Mouse (Mus musculus) ES-Bruce4 (cell line): ENCODE data around the gene Lonrf2. TPM values are rescaled to one million over a fixed set of nuclear protein-coding genes. Genes with fewer than 3 reads are reported as not detected.

ENCODE experiments used
- H3K27ac ChIP-seq: 2 replicates; pipeline ENCODE4 v1.5.1; 2012; ENCODE audit warnings: low read length, inconsistent platforms; ENCODE audit not compliant: insufficient read depth
- H3K27me3 ChIP-seq: 2 replicates; pipeline ENCODE4 v1.6.1; 2012; ENCODE audit warnings: mild to moderate bottlenecking, low read length, inconsistent platforms; ENCODE audit not compliant: control insufficient read depth, poor library complexity, insufficient read depth, severe bottlenecking
- H3K36me3 ChIP-seq: 2 replicates; pipeline ENCODE4 v1.6.1; 2012; ENCODE audit warnings: inconsistent platforms, mild to moderate bottlenecking, low read length, moderate library complexity; ENCODE audit not compliant: control insufficient read depth, poor library complexity, insufficient read depth, severe bottlenecking
- H3K4me1 ChIP-seq: one replicate; pipeline ENCODE4 v1.8.1; 2011; ENCODE audit warnings: low read length; ENCODE audit not compliant: control insufficient read depth, insufficient read depth
- H3K4me3 ChIP-seq: 2 replicates; pipeline ENCODE4 v1.5.1; 2011; ENCODE audit warnings: low read depth, mild to moderate bottlenecking, low read length
- H3K9ac ChIP-seq: 2 replicates; pipeline ENCODE4 v1.6.1; 2012; ENCODE audit warnings: low read depth, mild to moderate bottlenecking, inconsistent platforms; ENCODE audit not compliant: poor library complexity, severe bottlenecking
- H3K9me3 ChIP-seq: replicated peaks from 2 replicates; pipeline ENCODE4 v1.6.1; 2012; ENCODE audit warnings: mild to moderate bottlenecking, low read length, inconsistent platforms; ENCODE audit not compliant: control insufficient read depth, poor library complexity, insufficient read depth, severe bottlenecking
- CTCF ChIP-seq: IDR thresholded peaks from one replicate; pipeline ENCODE4 v1.8.1; 2011; ENCODE audit warnings: low read depth, low read length
- EP300 ChIP-seq: IDR thresholded peaks from 2 replicates; pipeline ENCODE4 v1.6.1; 2011; ENCODE audit warnings: low read depth, low read length; ENCODE audit not compliant: insufficient read depth
- POLR2A ChIP-seq: IDR thresholded peaks from one replicate; pipeline ENCODE4 v1.8.1; 2011; ENCODE audit warnings: low read length; ENCODE audit not compliant: insufficient read depth
- polyA plus RNA-seq: library from polyadenylated mRNA; stranded (reverse); fragments of >200 nt; gene quantifications from 2 replicates; pipeline ENCODE4 v1.2.4, GENCODE M21; 2011; ENCODE audit warnings: low read depth; ENCODE audit not compliant: missing spikeins, insufficient read depth, insufficient read length

Lonrf2 gene
- polyA plus RNA-seq, 1 experiment, result 0.12 TPM

- H3K4me3 ChIP-seq, result no peak overlapping the region
- H3K4me1 ChIP-seq, result no peaks in the 10 kb centered on the region
- H3K27ac ChIP-seq, result no peak overlapping the region
- H3K27me3 ChIP-seq, result no peaks in the 10 kb centered on the region
- no peaks in the 10 kb centered on the region for H3K36me3 ChIP-seq
- no peak for TF ChIP-seq EP300
- TF ChIP-seq POLR2A, result no peak
- no peak for TF ChIP-seq CTCF
- no peaks in the 10 kb centered on the region for H3K9me3 ChIP-seq
- H3K9ac ChIP-seq, result no peak overlapping the region
Measured at GRCm38 (mm10) chr1:38775713-38776112, 60.8 kb downstream of the Lonrf2 start.

DNA sequence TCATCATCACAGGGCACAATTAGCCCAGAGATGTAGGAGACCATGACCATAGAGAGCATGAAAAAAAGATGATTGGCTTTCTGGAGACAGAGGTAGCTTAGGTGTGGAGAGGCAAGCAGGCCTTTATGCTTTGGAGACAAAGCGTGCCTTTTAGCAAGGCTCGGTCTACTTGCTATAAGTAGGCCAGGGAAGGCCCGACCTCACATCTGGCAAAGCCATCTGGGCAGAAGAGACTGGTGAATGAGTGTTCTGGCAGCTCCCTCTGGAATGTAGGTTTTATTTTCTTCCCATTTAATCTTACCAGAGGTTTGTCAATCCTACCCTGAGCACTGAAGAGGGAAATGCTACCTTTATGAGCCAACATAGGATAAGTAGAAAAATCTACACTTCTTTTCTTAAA, 65.8 kb downstream of the Lonrf2 start:
- no peaks in the 10 kb centered on the region for H3K9me3 ChIP-seq
- no peak overlapping the region for H3K4me3 ChIP-seq
- no peaks in the 10 kb centered on the region for H3K36me3 ChIP-seq
- no peak for TF ChIP-seq CTCF
- no peak for TF ChIP-seq POLR2A
- TF ChIP-seq EP300, result no peak
- H3K27ac ChIP-seq, result no peak overlapping the region
- no peaks in the 10 kb centered on the region for H3K4me1 ChIP-seq
- H3K9ac ChIP-seq, result no peak overlapping the region
- no peaks in the 10 kb centered on the region for H3K27me3 ChIP-seq

DNA sequence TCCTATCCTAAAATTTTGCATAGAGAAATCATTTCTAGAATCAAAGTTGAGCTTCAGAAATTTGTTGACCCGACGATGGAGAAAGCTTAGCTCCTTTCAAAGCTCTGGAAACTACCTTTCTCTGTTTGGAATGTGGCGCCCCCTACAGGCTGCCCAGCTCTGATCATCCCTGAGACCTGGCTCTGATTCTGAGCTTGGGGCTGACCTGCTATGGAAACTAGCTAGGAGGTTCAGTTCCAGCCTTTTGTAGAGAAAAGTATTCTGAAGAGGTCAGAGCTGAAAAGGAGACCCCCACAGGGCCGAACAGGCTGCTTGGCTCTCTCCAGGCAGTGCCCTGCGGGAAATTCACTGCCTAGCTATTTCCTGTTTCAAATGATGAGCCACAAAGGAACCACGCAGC, 66.6 kb downstream of the Lonrf2 start:
- Histone ChIP-seq H3K9ac (no peak overlapping the region), H3K27me3 (no peaks in the 10 kb centered on the region), H3K36me3 (no peaks in the 10 kb centered on the region), H3K4me3 (no peak overlapping the region), H3K9me3 (no peaks in the 10 kb centered on the region), H3K27ac (no peak overlapping the region), H3K4me1 (no peaks in the 10 kb centered on the region)
- TF ChIP-seq CTCF, result peak; percentile 70
- TF ChIP-seq POLR2A, result no peak

DNA sequence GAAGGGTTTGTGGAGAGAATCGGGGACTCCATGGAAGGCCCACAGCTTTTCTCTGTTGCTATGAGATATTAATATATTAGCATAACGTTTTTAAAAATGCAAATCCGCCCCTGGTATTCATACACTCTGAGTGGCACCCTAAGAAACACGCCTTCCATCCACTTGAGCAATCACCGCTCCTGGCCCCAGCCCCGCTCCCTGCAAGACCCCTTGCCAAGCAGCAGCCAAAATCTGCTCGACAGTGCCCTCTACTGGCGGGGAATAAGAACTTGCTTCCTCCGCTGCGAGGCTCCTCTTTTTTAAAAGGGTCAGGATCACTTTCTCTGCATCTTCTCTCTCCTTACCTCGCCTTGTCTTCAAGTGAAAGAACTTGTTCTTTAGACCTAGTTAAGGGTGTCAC, 68.7 kb downstream of the Lonrf2 start:
- no peak overlapping the region for H3K9ac ChIP-seq
- H3K27ac ChIP-seq, result no peak overlapping the region
- no peaks in the 10 kb centered on the region for H3K4me1 ChIP-seq

GRCm38 (mm10) chr1:38766661-38767572, 69.6 kb downstream of the Lonrf2 start:
- Histone ChIP-seq H3K4me1 (no peaks in the 10 kb centered on the region), H3K27ac (no peak overlapping the region), H3K9me3 (no peaks in the 10 kb centered on the region), H3K36me3 (no peaks in the 10 kb centered on the region), H3K9ac (no peak overlapping the region), H3K4me3 (no peak overlapping the region), H3K27me3 (no peaks in the 10 kb centered on the region)
- TF ChIP-seq POLR2A (no peak), EP300 (no peak), CTCF (no peak)

More for the DNA sequence above, 68.7 kb downstream of the Lonrf2 start:
- TF ChIP-seq EP300, result no peak
- peak; percentile 77 for TF ChIP-seq CTCF
- no peaks in the 10 kb centered on the region for H3K36me3 ChIP-seq
- H3K9me3 ChIP-seq, result no peaks in the 10 kb centered on the region
- no peaks in the 10 kb centered on the region for H3K27me3 ChIP-seq
- no peak overlapping the region for H3K4me3 ChIP-seq

DNA sequence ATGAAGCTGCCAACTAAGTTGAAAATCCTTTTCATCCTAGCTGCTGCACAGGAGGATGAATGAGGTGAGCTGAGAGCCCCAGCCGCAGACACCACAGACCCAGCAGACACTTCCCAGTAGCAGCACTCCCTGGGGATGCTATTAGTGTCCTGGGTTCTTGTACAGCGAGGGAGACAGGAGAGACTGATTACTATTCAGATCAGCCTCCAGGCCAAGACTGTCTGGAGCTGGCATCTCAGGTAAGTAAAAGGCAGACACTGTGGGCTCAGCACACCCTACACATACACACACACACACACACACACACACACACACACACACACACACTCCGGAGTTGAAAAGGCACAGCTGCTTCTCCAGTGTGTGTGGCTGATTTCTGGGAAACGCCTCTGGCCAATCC, 70.3 kb downstream of the Lonrf2 start:
- Histone ChIP-seq H3K27me3 (no peaks in the 10 kb centered on the region), H3K4me3 (no peak overlapping the region), H3K9me3 (no peaks in the 10 kb centered on the region), H3K27ac (no peak overlapping the region), H3K4me1 (no peaks in the 10 kb centered on the region), H3K36me3 (no peaks in the 10 kb centered on the region), H3K9ac (no peak overlapping the region)
- TF ChIP-seq POLR2A, result no peak
